ENCODE assay signal across 11 mouse cellular contexts in genomic region chr6:129399945-129400344, GRCm38 (mm10). TPM values are rescaled to one million over a fixed set of nuclear protein-coding genes. Genes with fewer than 3 reads are reported as not detected.
DNase-seq lines count a peak whose midpoint lies in the region; ATAC-seq and TF ChIP-seq lines count a peak whose summit lies in the region.
"Had no signal": no experiment of that assay in that cellular context is flagged by ENCODE, and none has a peak within 500 bp of the region (broad histone marks: within the 10 kb centered on the region; RNA-seq: fewer than 3 reads in every experiment).

No protein-coding gene starts in this region.

- H3K36me3 ChIP-seq in kidney, postnatal 0 days (ENCODE audit: insufficient read depth, low read length), result no peaks in the 10 kb centered on the region
- H3K36me3 ChIP-seq: embryonic facial prominence, embryonic 13.5 days; hindbrain, embryonic 12.5 days; midbrain, embryonic 12.5 days had no signal

- intact Hi-C loops in heart, postnatal 25 days (cut with DNase I), result no loop called here

- H3K9me3 ChIP-seq in kidney, postnatal 0 days (replicated peaks; ENCODE audit: low read length), result no peaks in the 10 kb centered on the region
- H3K9me3 ChIP-seq: embryonic facial prominence, embryonic 13.5 days; hindbrain, embryonic 12.5 days; midbrain, embryonic 12.5 days had no signal

- H3K27ac ChIP-seq in kidney, postnatal 0 days, result peak overlapping the region; percentile 44; the same call in 1 of the 2 replicates
- H3K27ac ChIP-seq: embryonic facial prominence, embryonic 13.5 days; hindbrain, embryonic 12.5 days; midbrain, embryonic 12.5 days had no signal

- WGBS in kidney, postnatal 0 days, result 42% methylated on average over 6 of the region's 6 CpGs

- H3K27me3 ChIP-seq in kidney, postnatal 0 days (ENCODE audit: insufficient read depth, low read length), result no peaks in the 10 kb centered on the region
- H3K27me3 ChIP-seq: embryonic facial prominence, embryonic 13.5 days; hindbrain, embryonic 12.5 days; midbrain, embryonic 12.5 days had no signal

- ATAC-seq in kidney, postnatal 0 days (replicated peaks; ENCODE audit: low FRiP score, low read depth), result peak; percentile 80
- ATAC-seq in inflammation-experienced regulatory T-cells, adult 6 months, result no peak

- DNase-seq in heart, adult 18-20 months, result peak; percentile 54 to 65
- no peak for DNase-seq in heart, postnatal 25 days (ENCODE audit: low spot score)
- DNase-seq in brain, adult 2 months (ENCODE audit: low read depth, low spot score), result peak; percentile 30
- DNase-seq in kidney, postnatal 0 days (ENCODE audit: low spot score), result peak; percentile 56
- DNase-seq in lung, postnatal 14 days, result peak; percentile 21
- no peak for DNase-seq in thymus, postnatal 4 days
- no peak for DNase-seq in c-Kit-positive CD71-positive TER-119-positive erythroid progenitor cells, embryonic 14.5 days (ENCODE audit: low spot score)

- no peak for TF ChIP-seq CTCF in kidney, postnatal 0 days (IDR thresholded peaks at IDR 0.05; ENCODE audit: low read depth)

- H3K4me2 ChIP-seq in kidney, postnatal 0 days (ENCODE audit: low read length), result no peak overlapping the region
- H3K4me2 ChIP-seq: embryonic facial prominence, embryonic 13.5 days; hindbrain, embryonic 12.5 days; midbrain, embryonic 12.5 days had no signal

- no peaks in the 10 kb centered on the region; the same call in 1 of the 2 replicates for H3K4me1 ChIP-seq in kidney, postnatal 0 days (replicated peaks; ENCODE audit: insufficient read depth, low read length)
- H3K4me1 ChIP-seq: embryonic facial prominence, embryonic 13.5 days; hindbrain, embryonic 12.5 days; midbrain, embryonic 12.5 days had no signal

- H3K9ac ChIP-seq in kidney, postnatal 0 days (ENCODE audit: low read depth, low read length), result no peak overlapping the region
- H3K9ac ChIP-seq: embryonic facial prominence, embryonic 13.5 days; hindbrain, embryonic 12.5 days; midbrain, embryonic 12.5 days had no signal

- no peak overlapping the region for H3K4me3 ChIP-seq in kidney, postnatal 0 days (replicated peaks; ENCODE audit: low read depth, low read length)
- H3K4me3 ChIP-seq: embryonic facial prominence, embryonic 13.5 days; hindbrain, embryonic 12.5 days; midbrain, embryonic 12.5 days had no signal

RNA-seq across cellular contexts. Expression of gene Clec1b, which starts 2.8 kb away (rescaled TPM):
- 1 to 10 TPM; 1.0 to 1.2 TPM for total RNA-seq in heart, adult 18-20 months (2021)
- 1 to 10 TPM in 1 of 2 experiments, under 1 TPM in 1; 0.81 to 2.2 TPM for total RNA-seq in heart, postnatal 25 days (2021)
- polyA plus RNA-seq in kidney, postnatal 0 days (2015; fragmentation: Nextera tagmentation; extraction: Ambion mirVana), result 1.5 and 1.7 TPM in 2 replicates
- polyA plus RNA-seq in inflammation-experienced regulatory T-cells, adult 6 months (2017; shearing (Covaris generic)), result under 1 TPM in 1 of 3 experiments, not detected in 2; 0.26 TPM

RNA-seq across cellular contexts. Expression of gene Clec9a, which starts 8.7 kb away (rescaled TPM):
- total RNA-seq in heart, adult 18-20 months (2021), result under 1 TPM in 1 of 2 experiments, not detected in 1; 0.62 TPM
- total RNA-seq in heart, postnatal 25 days (2021), result under 1 TPM in 1 of 2 experiments, not detected in 1; 0.28 TPM
- polyA plus RNA-seq in kidney, postnatal 0 days (2015; fragmentation: Nextera tagmentation; extraction: Ambion mirVana), result 0.38 and 0.40 TPM in 2 replicates
- not detected for polyA plus RNA-seq in inflammation-experienced regulatory T-cells, adult 6 months (2017; shearing (Covaris generic))

RNA-seq across cellular contexts. Expression of gene Clec12b, which starts 14.3 kb away (rescaled TPM):
- not detected for total RNA-seq in heart, adult 18-20 months (2021)
- under 1 TPM; 0.22 to 0.31 TPM for total RNA-seq in heart, postnatal 25 days (2021)
- polyA plus RNA-seq in kidney, postnatal 0 days (2015; fragmentation: Nextera tagmentation; extraction: Ambion mirVana), result 0.10 and 0.11 TPM in 2 replicates
- not detected for polyA plus RNA-seq in inflammation-experienced regulatory T-cells, adult 6 months (2017; shearing (Covaris generic))
- polyA plus RNA-seq: embryonic facial prominence, embryonic 13.5 days; hindbrain, embryonic 12.5 days; midbrain, embryonic 12.5 days had no signal

RNA-seq across cellular contexts. Expression of gene Clec1a, which starts 51.9 kb away (rescaled TPM):
- total RNA-seq in heart, adult 18-20 months (2021), result 10 to 100 TPM; 11.1 to 11.4 TPM
- 10 to 100 TPM; 10.2 to 11.3 TPM for total RNA-seq in heart, postnatal 25 days (2021)
- 10.3 and 10.6 TPM in 2 replicates for polyA plus RNA-seq in kidney, postnatal 0 days (2015; fragmentation: Nextera tagmentation; extraction: Ambion mirVana)
- polyA plus RNA-seq in inflammation-experienced regulatory T-cells, adult 6 months (2017; shearing (Covaris generic)), result not detected

RNA-seq across cellular contexts. Expression of gene Clec12a, which starts 57.5 kb away (rescaled TPM):
- total RNA-seq in heart, adult 18-20 months (2021), result under 1 TPM; 0.85 to 0.94 TPM
- total RNA-seq in heart, postnatal 25 days (2021), result 1 to 10 TPM; 1.1 TPM
- 0.28 and 0.71 TPM in 2 replicates for polyA plus RNA-seq in kidney, postnatal 0 days (2015; fragmentation: Nextera tagmentation; extraction: Ambion mirVana)
- 1 to 10 TPM in 1 of 3 experiments, not detected in 2; 2.0 TPM for polyA plus RNA-seq in inflammation-experienced regulatory T-cells, adult 6 months (2017; shearing (Covaris generic))

Comparison
In these comparisons a context has a peak if more than half of its experiments do, and no peak if none do; other contexts are left out.
1. DNase-seq: peak in heart, adult 18-20 months (2 of 2), brain, adult 2 months (single experiment), kidney, postnatal 0 days (single experiment) and lung, postnatal 14 days (single experiment); none in heart, postnatal 25 days (single experiment), thymus, postnatal 4 days (single experiment) and c-Kit-positive CD71-positive TER-119-positive erythroid progenitor cells, embryonic 14.5 days (single experiment).